Mouse (Mus musculus) left cerebral cortex, postnatal 14 days (tissue): ENCODE measurements at regions not wholly inside any gene's neighbourhood (a gene's known extent, or its start where the extent isn't known, plus 50 kb on each side); places are given as distances from the start of the nearest gene placed in this dataset.

Experiments used
- DNase-seq, 2 experiments: peaks; one replicate each; pipeline ENCODE4 v3.0.0; 2021 to 2022; ENCODE audit warnings: low spot score in 2 of 2, mixed read lengths in 1 of 2
- intact Hi-C: fragments of 180-260 bp; cut with DNase I; formaldehyde crosslinking; loops from one replicate; pipeline ENCODE4 v1.15.1; 2025

- no peak for DNase-seq
- intact Hi-C loops, result no loop called here
Observed at GRCm38 (mm10) chr3:102386091-102386490, 83.6 kb upstream of the Ngf start.

- DNase-seq, result no peak
- intact Hi-C loops, result no loop called here
Observed at GRCm38 (mm10) chr3:102384596-102384995, 85.1 kb upstream of the Ngf start.

- no peak for DNase-seq
- intact Hi-C loops, result no loop called here
Observed at GRCm38 (mm10) chr3:102383671-102384070, 86.0 kb upstream of the Ngf start.

GRCm38 (mm10) chr3:102381683-102382082 lies 88.0 kb upstream of the Ngf start:
- no peak for DNase-seq
- intact Hi-C loops, result no loop called here

- no peak for DNase-seq
- intact Hi-C loops, result no loop called here
Observed at GRCm38 (mm10) chr3:102374381-102375060, 95.2 kb upstream of the Ngf start.

GRCm38 (mm10) chr3:102372205-102372899 lies 97.4 kb upstream of the Ngf start:
- no peak for DNase-seq

GRCm38 (mm10) chr3:102366188-102366587 lies 103.5 kb upstream of the Ngf start:
- intact Hi-C loops, result no loop called here
- DNase-seq, result no peak

More at GRCm38 (mm10) chr3:102372205-102372899, 97.4 kb upstream of the Ngf start:
- intact Hi-C loops, result no loop called here

- DNase-seq, result peak; percentile 33 to 54
- intact Hi-C loops, result no loop called here
Observed at GRCm38 (mm10) chr3:102364326-102364935, 105.3 kb upstream of the Ngf start.

- intact Hi-C loops, result no loop called here
- DNase-seq, result peak; percentile 17 to 35
Observed at GRCm38 (mm10) chr3:102360732-102361280, 108.9 kb upstream of the Ngf start.

GRCm38 (mm10) chr3:102358801-102359200 lies 110.9 kb upstream of the Ngf start:
- intact Hi-C loops, result no loop called here
- no peak for DNase-seq

GRCm38 (mm10) chr3:102357062-102357610 lies 112.6 kb upstream of the Ngf start:
- intact Hi-C loops, result no loop called here
- DNase-seq, result no peak

- no peak for DNase-seq
- intact Hi-C loops, result no loop called here
Observed at GRCm38 (mm10) chr3:102355352-102355751, 114.4 kb upstream of the Ngf start.

GRCm38 (mm10) chr3:102354771-102355170 lies 114.9 kb upstream of the Ngf start:
- no peak for DNase-seq
- intact Hi-C loops, result no loop called here

- no peak for DNase-seq
- intact Hi-C loops, result no loop called here
Observed at GRCm38 (mm10) chr3:102353277-102353900, 116.3 kb upstream of the Ngf start.

GRCm38 (mm10) chr3:102346077-102346476 lies 123.6 kb upstream of the Ngf start:
- intact Hi-C loops, result no loop called here
- DNase-seq, result no peak

GRCm38 (mm10) chr3:102345291-102345690 lies 124.4 kb upstream of the Ngf start:
- intact Hi-C loops, result no loop called here
- no peak for DNase-seq

GRCm38 (mm10) chr3:102340731-102341130 lies 129.0 kb upstream of the Ngf start:
- no peak for DNase-seq
- intact Hi-C loops, result no loop called here

- intact Hi-C loops, result loop anchor here (5.0 kb wide), 1 partner anchor 354 kb away; no protein-coding TSS in a partner anchor
- no peak for DNase-seq
Observed at GRCm38 (mm10) chr3:102337881-102338280, 131.8 kb upstream of the Ngf start.

GRCm38 (mm10) chr3:102336184-102336583 lies 131.7 kb upstream of the Vangl1 start:
- no peak for DNase-seq
- intact Hi-C loops, result loop anchor here (5.0 kb wide), 1 partner anchor 356 kb away; no protein-coding TSS in a partner anchor
